Mouse (Mus musculus): Measurements from ENCODE around the gene Vstm2a.

GRCm38 (mm10) chr11:16290381-16290780, 32.9 kb downstream of the Vstm2a start:
- no peak for TF ChIP-seq CTCF (conservative IDR thresholded peaks at IDR 0.05; ENCODE audit: insufficient read depth, insufficient read length, low read depth, low read length)
- TF ChIP-seq POLR2A (IDR thresholded peaks at IDR 0.05; ENCODE audit: low read depth, low read length), result no peak

Measured in kidney, adult 2 months (tissue).